Mouse (Mus musculus): ENCODE results near the gene Med21. TPM values are rescaled to one million over a fixed set of nuclear protein-coding genes. Genes with fewer than 3 reads are reported as not detected.

Med21 gene
- polyA plus RNA-seq, 1 experiment from 2014 or later = 117 TPM

GRCm38 (mm10) chr6:146616670-146617069, 25.7 kb upstream of the Med21 start:
- Histone ChIP-seq H3K27ac (ENCODE audit: low read depth, low read length) (no peak overlapping the region), H3K4me1 (ENCODE audit: control insufficient read depth, insufficient read depth, low read depth, low read length) (no peaks in the 10 kb centered on the region), H3K4me2 (ENCODE audit: low read length) (no peak overlapping the region), H3K4me3 (ENCODE audit: low read length) (no peak overlapping the region), H3K27me3 (replicated peaks; ENCODE audit: control insufficient read depth, insufficient read depth, low read length) (no peaks in the 10 kb centered on the region), H3K36me3 (ENCODE audit: control insufficient read depth, insufficient read depth, low read length) (peaks cover 35% of the 10 kb centered on the region; the same call in 1 of the 2 replicates), H3K9ac (ENCODE audit: low read depth, low read length) (no peak overlapping the region), H3K9me3 (ENCODE audit: control insufficient read depth, low read length) (no peaks in the 10 kb centered on the region)
- ATAC-seq = no peak
- 84% methylated on average over 2 of the region's 2 CpGs for WGBS

- ATAC-seq = peak; percentile 43; the same call in 1 of the 2 replicates
- 44% methylated on average over 2 of the region's 3 CpGs for WGBS
These were observed 14.2 kb upstream of the Med21 start for GRCm38 (mm10) chr6:146628123-146628522.

GRCm38 (mm10) chr6:146629781-146630756, 12.3 kb upstream of the Med21 start:
- H3K4me1 ChIP-seq (ENCODE audit: control insufficient read depth, insufficient read depth, low read depth, low read length) = peaks cover 10% of the 10 kb centered on the region
- ATAC-seq = no peak
- H3K9me3 ChIP-seq (ENCODE audit: control insufficient read depth, low read length) = no peaks in the 10 kb centered on the region
- no peak overlapping the region for H3K9ac ChIP-seq (ENCODE audit: low read depth, low read length)
- H3K27me3 ChIP-seq (replicated peaks; ENCODE audit: control insufficient read depth, insufficient read depth, low read length) = no peaks in the 10 kb centered on the region
- H3K27ac ChIP-seq (ENCODE audit: low read depth, low read length) = no peak overlapping the region
- 82% methylated on average over 9 of the region's 9 CpGs for WGBS
- H3K4me3 ChIP-seq (ENCODE audit: low read length) = no peak overlapping the region
- no peaks in the 10 kb centered on the region for H3K36me3 ChIP-seq (ENCODE audit: control insufficient read depth, insufficient read depth, low read length)
- H3K4me2 ChIP-seq (ENCODE audit: low read length) = no peak overlapping the region

More at GRCm38 (mm10) chr6:146628123-146628522, 14.2 kb upstream of the Med21 start:
- H3K4me1 ChIP-seq (ENCODE audit: control insufficient read depth, insufficient read depth, low read depth, low read length) = peaks cover 8% of the 10 kb centered on the region
- no peaks in the 10 kb centered on the region for H3K27me3 ChIP-seq (replicated peaks; ENCODE audit: control insufficient read depth, insufficient read depth, low read length)
- H3K9ac ChIP-seq (ENCODE audit: low read depth, low read length) = no peak overlapping the region
- H3K36me3 ChIP-seq (ENCODE audit: control insufficient read depth, insufficient read depth, low read length) = peaks cover 2% of the 10 kb centered on the region; the same call in 1 of the 2 replicates
- no peak overlapping the region for H3K4me2 ChIP-seq (ENCODE audit: low read length)
- no peaks in the 10 kb centered on the region for H3K9me3 ChIP-seq (ENCODE audit: control insufficient read depth, low read length)
- no peak overlapping the region for H3K27ac ChIP-seq (ENCODE audit: low read depth, low read length)
- H3K4me3 ChIP-seq (ENCODE audit: low read length) = no peak overlapping the region

GRCm38 (mm10) chr6:146630961-146631360, 11.4 kb upstream of the Med21 start:
- no peaks in the 10 kb centered on the region for H3K36me3 ChIP-seq (ENCODE audit: control insufficient read depth, insufficient read depth, low read length)
- no peak overlapping the region for H3K4me2 ChIP-seq (ENCODE audit: low read length)
- WGBS = 89% methylated on average over 4 of the region's 4 CpGs
- no peak overlapping the region for H3K27ac ChIP-seq (ENCODE audit: low read depth, low read length)
- peaks cover 10% of the 10 kb centered on the region for H3K4me1 ChIP-seq (ENCODE audit: control insufficient read depth, insufficient read depth, low read depth, low read length)
- H3K9ac ChIP-seq (ENCODE audit: low read depth, low read length) = no peak overlapping the region
- no peaks in the 10 kb centered on the region for H3K27me3 ChIP-seq (replicated peaks; ENCODE audit: control insufficient read depth, insufficient read depth, low read length)
- no peak for ATAC-seq
- H3K9me3 ChIP-seq (ENCODE audit: control insufficient read depth, low read length) = no peaks in the 10 kb centered on the region
- H3K4me3 ChIP-seq (ENCODE audit: low read length) = no peak overlapping the region

- no peak for ATAC-seq
- 77% methylated on average over 8 of the region's 8 CpGs for WGBS
- no peak overlapping the region for H3K4me3 ChIP-seq (ENCODE audit: low read length)
These were observed 10.5 kb upstream of the Med21 start for GRCm38 (mm10) chr6:146631847-146632246.

GRCm38 (mm10) chr6:146632403-146632802, 9.9 kb upstream of the Med21 start:
- WGBS = 82% methylated on average over 9 of the region's 9 CpGs
- Histone ChIP-seq H3K9ac (ENCODE audit: low read depth, low read length) (no peak overlapping the region), H3K27me3 (replicated peaks; ENCODE audit: control insufficient read depth, insufficient read depth, low read length) (no peaks in the 10 kb centered on the region), H3K9me3 (ENCODE audit: control insufficient read depth, low read length) (no peaks in the 10 kb centered on the region), H3K36me3 (ENCODE audit: control insufficient read depth, insufficient read depth, low read length) (no peaks in the 10 kb centered on the region), H3K27ac (ENCODE audit: low read depth, low read length) (no peak overlapping the region), H3K4me3 (ENCODE audit: low read length) (no peak overlapping the region), H3K4me2 (ENCODE audit: low read length) (no peak overlapping the region), H3K4me1 (ENCODE audit: control insufficient read depth, insufficient read depth, low read depth, low read length) (peaks cover 10% of the 10 kb centered on the region)
- no peak for ATAC-seq

More at GRCm38 (mm10) chr6:146631847-146632246, 10.5 kb upstream of the Med21 start:
- Histone ChIP-seq H3K27me3 (replicated peaks; ENCODE audit: control insufficient read depth, insufficient read depth, low read length) (no peaks in the 10 kb centered on the region), H3K9ac (ENCODE audit: low read depth, low read length) (no peak overlapping the region), H3K27ac (ENCODE audit: low read depth, low read length) (no peak overlapping the region), H3K4me1 (ENCODE audit: control insufficient read depth, insufficient read depth, low read depth, low read length) (peaks cover 10% of the 10 kb centered on the region), H3K36me3 (ENCODE audit: control insufficient read depth, insufficient read depth, low read length) (no peaks in the 10 kb centered on the region), H3K9me3 (ENCODE audit: control insufficient read depth, low read length) (no peaks in the 10 kb centered on the region), H3K4me2 (ENCODE audit: low read length) (no peak overlapping the region)

GRCm38 (mm10) chr6:146633097-146633496, 9.2 kb upstream of the Med21 start:
- Histone ChIP-seq H3K36me3 (ENCODE audit: control insufficient read depth, insufficient read depth, low read length) (no peaks in the 10 kb centered on the region), H3K4me2 (ENCODE audit: low read length) (peak overlapping the region; percentile 53), H3K4me1 (ENCODE audit: control insufficient read depth, insufficient read depth, low read depth, low read length) (peaks cover 10% of the 10 kb centered on the region), H3K27ac (ENCODE audit: low read depth, low read length) (no peak overlapping the region), H3K27me3 (replicated peaks; ENCODE audit: control insufficient read depth, insufficient read depth, low read length) (no peaks in the 10 kb centered on the region), H3K4me3 (ENCODE audit: low read length) (peak overlapping the region; percentile 81; the same call in 1 of the 2 replicates), H3K9me3 (ENCODE audit: control insufficient read depth, low read length) (no peaks in the 10 kb centered on the region), H3K9ac (ENCODE audit: low read depth, low read length) (0 out of 2 replicates have a peak overlapping the region, but pooled peaks have one; percentile 25)
- WGBS = 47% methylated on average over 8 of the region's 8 CpGs
- no peak for ATAC-seq

- peak overlapping the region; percentile 90 for H3K9ac ChIP-seq (ENCODE audit: low read depth, low read length)
- no peaks in the 10 kb centered on the region for H3K27me3 ChIP-seq (replicated peaks; ENCODE audit: control insufficient read depth, insufficient read depth, low read length)
- H3K36me3 ChIP-seq (ENCODE audit: control insufficient read depth, insufficient read depth, low read length) = no peaks in the 10 kb centered on the region
- WGBS = 11% methylated on average over 14 of the region's 14 CpGs
- peak overlapping the region; percentile 87 for H3K27ac ChIP-seq (ENCODE audit: low read depth, low read length)
- H3K4me3 ChIP-seq (ENCODE audit: low read length) = peak overlapping the region; percentile 81
- ATAC-seq = peak; percentile 48
- H3K4me1 ChIP-seq (ENCODE audit: control insufficient read depth, insufficient read depth, low read depth, low read length) = peaks cover 10% of the 10 kb centered on the region
- H3K4me2 ChIP-seq (ENCODE audit: low read length) = peak overlapping the region; percentile 53
- H3K9me3 ChIP-seq (ENCODE audit: control insufficient read depth, low read length) = no peaks in the 10 kb centered on the region
These were observed 8.7 kb upstream of the Med21 start for GRCm38 (mm10) chr6:146633629-146634014.

GRCm38 (mm10) chr6:146634015-146634722, 8.2 kb upstream of the Med21 start:
- Histone ChIP-seq H3K9ac (ENCODE audit: low read depth, low read length) (peak overlapping the region; percentile 90), H3K36me3 (ENCODE audit: control insufficient read depth, insufficient read depth, low read length) (no peaks in the 10 kb centered on the region), H3K4me1 (ENCODE audit: control insufficient read depth, insufficient read depth, low read depth, low read length) (peaks cover 10% of the 10 kb centered on the region), H3K9me3 (ENCODE audit: control insufficient read depth, low read length) (no peaks in the 10 kb centered on the region), H3K4me2 (ENCODE audit: low read length) (peak overlapping the region; percentile 53), H3K4me3 (ENCODE audit: low read length) (peak overlapping the region; percentile 81), H3K27me3 (replicated peaks; ENCODE audit: control insufficient read depth, insufficient read depth, low read length) (no peaks in the 10 kb centered on the region), H3K27ac (ENCODE audit: low read depth, low read length) (peak overlapping the region; percentile 87)
- ATAC-seq = peak; percentile 95
- WGBS = under 1% methylated on average over 43 of the region's 82 CpGs
